ENCODE assay signal across 10 mouse cellular contexts in the genomic region with DNA sequence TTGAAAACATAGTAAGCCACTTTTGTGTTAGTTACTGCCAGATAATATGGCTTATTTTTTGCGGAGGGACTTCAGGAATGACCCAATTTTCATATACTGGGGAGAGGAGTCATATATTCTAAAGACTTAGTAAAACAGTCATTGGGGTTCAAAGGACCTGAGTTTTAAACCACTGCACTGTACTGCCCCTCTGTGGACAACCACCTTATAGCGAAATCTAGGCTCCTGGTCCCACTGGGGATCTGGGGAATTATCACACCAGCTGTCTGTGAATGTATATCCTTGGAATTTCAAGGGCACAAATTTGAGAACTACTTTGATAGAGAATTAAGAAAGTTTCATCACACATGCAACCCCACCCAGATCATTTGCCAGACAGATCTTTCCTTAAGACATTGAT. TPM values are rescaled to one million over a fixed set of nuclear protein-coding genes. Genes with fewer than 3 reads are reported as not detected.
DNase-seq lines count a peak whose midpoint lies in the region; ATAC-seq and TF ChIP-seq lines count a peak whose summit lies in the region.
"Had no signal": no experiment of that assay in that cellular context is flagged by ENCODE, and none has a peak within 500 bp of the region (broad histone marks: within the 10 kb centered on the region; RNA-seq: fewer than 3 reads in every experiment).

No protein-coding gene starts in this region.

- H3K9ac ChIP-seq in liver, embryonic 14.5 days (replicated peaks): no peak overlapping the region
- H3K9ac ChIP-seq in liver, embryonic 11.5 days (ENCODE audit: low read depth, low read length): no peak overlapping the region
- no peak overlapping the region for H3K9ac ChIP-seq in forebrain, embryonic 15.5 days (replicated peaks)
- H3K9ac ChIP-seq: midbrain, embryonic 15.5 days had no signal

- peak; percentile 29 for DNase-seq in gastrocnemius, adult 2 months
- no peak for DNase-seq in gastrocnemius, postnatal 36 days
- DNase-seq in liver, embryonic 14.5 days (ENCODE audit: low read depth in 3 of 3, low spot score in 3 of 3): no peak
- DNase-seq in liver, embryonic 11.5 days (ENCODE audit: low spot score): no peak
- DNase-seq in NIH3T3 (ENCODE audit: low read depth): peak; percentile 49
- DNase-seq in retina, embryonic 14.5 days (ENCODE audit: low spot score): peak; percentile 57
- no peak for DNase-seq in urinary bladder, adult 18-20 months (ENCODE audit: low spot score in 2 of 2)
- DNase-seq: layer of hippocampus, postnatal 36 days had no signal

- TF ChIP-seq CTCF in gastrocnemius, adult 2 months (IDR thresholded peaks at IDR 0.05): peak; percentile 56
- TF ChIP-seq CTCF in liver, embryonic 14.5 days (IDR thresholded peaks at IDR 0.05; ENCODE audit: low read depth): peak; percentile 18; the same call in 1 of the 2 replicates

- H3K27ac ChIP-seq in gastrocnemius, adult 2 months: no peak overlapping the region
- no peak overlapping the region for H3K27ac ChIP-seq in liver, embryonic 14.5 days
- no peak overlapping the region for H3K27ac ChIP-seq in liver, embryonic 11.5 days (ENCODE audit: low read depth, low read length)
- H3K27ac ChIP-seq in forebrain, embryonic 15.5 days (replicated peaks): no peak overlapping the region
- H3K27ac ChIP-seq: midbrain, embryonic 15.5 days had no signal

- no peak overlapping the region for H3K4me3 ChIP-seq in gastrocnemius, adult 2 months
- no peak overlapping the region for H3K4me3 ChIP-seq in liver, embryonic 14.5 days (ENCODE audit: insufficient read depth in 1 of 2, low read depth in 2 of 2, low read length in 2 of 2)
- H3K4me3 ChIP-seq in liver, embryonic 11.5 days (ENCODE audit: low read depth, low read length): no peak overlapping the region
- no peak overlapping the region for H3K4me3 ChIP-seq in forebrain, embryonic 15.5 days
- H3K4me3 ChIP-seq: midbrain, embryonic 15.5 days had no signal

- H3K4me2 ChIP-seq in liver, embryonic 14.5 days (ENCODE audit: low read depth): no peak overlapping the region
- H3K4me2 ChIP-seq in liver, embryonic 11.5 days: no peak overlapping the region
- no peak overlapping the region for H3K4me2 ChIP-seq in forebrain, embryonic 15.5 days (replicated peaks)
- H3K4me2 ChIP-seq: midbrain, embryonic 15.5 days had no signal

- peaks cover 0 to 3% of the 10 kb centered on the region in 2 experiments; a peak in 1 of 4 replicates for H3K4me1 ChIP-seq in liver, embryonic 14.5 days (replicated peaks; ENCODE audit: control insufficient read depth in 2 of 2, insufficient read depth in 2 of 2, low read length in 1 of 2)
- no peaks in the 10 kb centered on the region for H3K4me1 ChIP-seq in liver, embryonic 11.5 days (replicated peaks; ENCODE audit: control insufficient read depth, insufficient read depth, low read length)
- H3K4me1 ChIP-seq in forebrain, embryonic 15.5 days: peaks cover 7% of the 10 kb centered on the region

- WGBS in liver, embryonic 14.5 days (ENCODE audit: insufficient replicate concordance): 51% methylated on average over 2 of the region's 2 CpGs
- 60% methylated on average over 2 of the region's 2 CpGs for WGBS in liver, embryonic 11.5 days
- 63% methylated on average over 2 of the region's 2 CpGs for WGBS in forebrain, embryonic 15.5 days

- H3K9me3 ChIP-seq in liver, embryonic 14.5 days (ENCODE audit: control insufficient read depth, low read length): no peaks in the 10 kb centered on the region
- peaks cover 2% of the 10 kb centered on the region; the same call in 1 of the 2 replicates for H3K9me3 ChIP-seq in liver, embryonic 11.5 days (ENCODE audit: control insufficient read depth, low read length)
- no peaks in the 10 kb centered on the region for H3K9me3 ChIP-seq in forebrain, embryonic 15.5 days
- H3K9me3 ChIP-seq: midbrain, embryonic 15.5 days had no signal

- peaks cover 7% of the 10 kb centered on the region for H3K27me3 ChIP-seq in liver, embryonic 14.5 days (ENCODE audit: control insufficient read depth, insufficient read depth, low read length)
- peaks cover 14% of the 10 kb centered on the region for H3K27me3 ChIP-seq in liver, embryonic 11.5 days (replicated peaks; ENCODE audit: control insufficient read depth, insufficient read depth, low read length)
- no peaks in the 10 kb centered on the region for H3K27me3 ChIP-seq in forebrain, embryonic 15.5 days

- intact Hi-C loops in gastrocnemius, adult 2 months (cut with DNase I): loop anchor here (10.0 kb wide), 2 partner anchors 143 to 363 kb away; no protein-coding TSS in a partner anchor
- intact Hi-C loops in gastrocnemius, postnatal 36 days (cut with DNase I): no loop called here

- no peak for TF ChIP-seq EP300 in liver, embryonic 14.5 days (IDR thresholded peaks at IDR 0.05; ENCODE audit: low read depth)

- no peak for ATAC-seq in liver, embryonic 14.5 days (ENCODE audit: insufficient read depth)
- ATAC-seq in liver, embryonic 11.5 days (replicated peaks; ENCODE audit: low FRiP score): no peak
- no peak for ATAC-seq in forebrain, embryonic 15.5 days (replicated peaks)
- ATAC-seq: midbrain, embryonic 15.5 days had no signal

- H3K36me3 ChIP-seq in liver, embryonic 14.5 days (replicated peaks; ENCODE audit: control insufficient read depth, insufficient read depth, low read depth): no peaks in the 10 kb centered on the region
- H3K36me3 ChIP-seq in liver, embryonic 11.5 days (ENCODE audit: control insufficient read depth, insufficient read depth, low read length): no peaks in the 10 kb centered on the region
- peaks cover 20% of the 10 kb centered on the region for H3K36me3 ChIP-seq in forebrain, embryonic 15.5 days

RNA-seq across cellular contexts. Expression of a gene that starts 2.8 kb away (rescaled TPM):
- not detected for total RNA-seq in gastrocnemius, adult 2 months (2021)
- not detected for total RNA-seq in gastrocnemius, postnatal 36 days (2021)
- polyA plus RNA-seq in liver, embryonic 14.5 days (2012; rRNA removed): 0.22 and 0.40 TPM in 2 replicates
- polyA plus RNA-seq in liver, embryonic 14.5 days (2014; fragmentation: Nextera tagmentation; extraction: Ambion mirVana): 0.32 TPM in 2 replicates
- 0.88 and 0.94 TPM in 2 replicates for polyA plus RNA-seq in liver, embryonic 11.5 days (2014; fragmentation: Nextera tagmentation; extraction: Ambion mirVana)
- polyA plus RNA-seq in forebrain, embryonic 15.5 days (2015; fragmentation: Nextera tagmentation; extraction: Ambion mirVana): 0.59 and 0.67 TPM in 2 replicates

RNA-seq across cellular contexts. Expression of a gene that starts 51.0 kb away (rescaled TPM):
- under 1 TPM; 0.47 to 0.84 TPM for total RNA-seq in gastrocnemius, adult 2 months (2021)
- total RNA-seq in gastrocnemius, postnatal 36 days (2021): under 1 TPM; 0.81 to 0.87 TPM
- 0.26 and 0.35 TPM in 2 replicates for polyA plus RNA-seq in liver, embryonic 14.5 days (2012; rRNA removed)
- 0.06 TPM in 1 of 2 replicates, not detected in the other for polyA plus RNA-seq in liver, embryonic 14.5 days (2014; fragmentation: Nextera tagmentation; extraction: Ambion mirVana)
- 0.32 and 0.74 TPM in 2 replicates for polyA plus RNA-seq in liver, embryonic 11.5 days (2014; fragmentation: Nextera tagmentation; extraction: Ambion mirVana)
- polyA plus RNA-seq in forebrain, embryonic 15.5 days (2015; fragmentation: Nextera tagmentation; extraction: Ambion mirVana): 4.7 and 5.2 TPM in 2 replicates

RNA-seq across cellular contexts. Expression of a gene that starts 51.2 kb away (rescaled TPM):
- 10 to 100 TPM; 11.8 to 15.6 TPM for total RNA-seq in gastrocnemius, adult 2 months (2021)
- total RNA-seq in gastrocnemius, postnatal 36 days (2021): 10 to 100 TPM; 12.1 to 14.5 TPM
- polyA plus RNA-seq in liver, embryonic 14.5 days (2012; rRNA removed): 4.0 and 4.6 TPM in 2 replicates
- polyA plus RNA-seq in liver, embryonic 14.5 days (2014; fragmentation: Nextera tagmentation; extraction: Ambion mirVana): 13.4 and 15.7 TPM in 2 replicates
- 32.9 and 34.1 TPM in 2 replicates for polyA plus RNA-seq in liver, embryonic 11.5 days (2014; fragmentation: Nextera tagmentation; extraction: Ambion mirVana)
- 116 and 124 TPM in 2 replicates for polyA plus RNA-seq in forebrain, embryonic 15.5 days (2015; fragmentation: Nextera tagmentation; extraction: Ambion mirVana)

Comparison
In these comparisons a context has a peak if more than half of its experiments do, and no peak if none do; other contexts are left out.
1. DNase-seq: peak in gastrocnemius, adult 2 months (single experiment), NIH3T3 (single experiment) and retina, embryonic 14.5 days (single experiment); none in gastrocnemius, postnatal 36 days (0 of 2), liver, embryonic 14.5 days (0 of 3), liver, embryonic 11.5 days (single experiment) and urinary bladder, adult 18-20 months (0 of 2).